ENCODE assay signal across 10 mouse cellular contexts in genomic region chr3:138463137-138463536, GRCm38 (mm10). TPM values are rescaled to one million over a fixed set of nuclear protein-coding genes. Genes with fewer than 3 reads are reported as not detected.
DNase-seq lines count a peak whose midpoint lies in the region; ATAC-seq and TF ChIP-seq lines count a peak whose summit lies in the region.
"Had no signal": no experiment of that assay in that cellular context is flagged by ENCODE, and none has a peak within 500 bp of the region (broad histone marks: within the 10 kb centered on the region; RNA-seq: fewer than 3 reads in every experiment).

No protein-coding gene starts in this region.

- no peak overlapping the region for H3K4me3 ChIP-seq in hindbrain, embryonic 10.5 days
- no peak overlapping the region for H3K4me3 ChIP-seq in hindbrain, embryonic 13.5 days
- no peak overlapping the region for H3K4me3 ChIP-seq in limb, embryonic 14.5 days (replicated peaks; ENCODE audit: low read length)
- H3K4me3 ChIP-seq: embryonic facial prominence, embryonic 12.5 days; myocyte had no signal

- peak; percentile 42 for DNase-seq in hindbrain, embryonic 10.5 days (ENCODE audit: low spot score)
- peak; percentile 82 for DNase-seq in NIH3T3 (ENCODE audit: low read depth)
- DNase-seq in limb, embryonic 14.5 days (ENCODE audit: low spot score), result peak; percentile 57
- DNase-seq in neural tube, embryonic 10.5 days (ENCODE audit: extremely low spot score, low spot score), result peak; percentile 46
- no peak for DNase-seq in gastrocnemius, postnatal 14 days
- no peak for DNase-seq in adrenal gland, postnatal 25 days

- 84% methylated on average over 2 of the region's 2 CpGs for WGBS in hindbrain, embryonic 10.5 days
- 90% methylated on average over 2 of the region's 2 CpGs for WGBS in hindbrain, embryonic 13.5 days
- 63% methylated on average over 2 of the region's 2 CpGs for WGBS in limb, embryonic 14.5 days

- no peak overlapping the region for H3K27ac ChIP-seq in hindbrain, embryonic 10.5 days
- no peak overlapping the region for H3K27ac ChIP-seq in hindbrain, embryonic 13.5 days
- no peak overlapping the region for H3K27ac ChIP-seq in limb, embryonic 14.5 days (replicated peaks; ENCODE audit: low read depth, low read length)
- H3K27ac ChIP-seq: embryonic facial prominence, embryonic 12.5 days had no signal

- peaks cover 96% of the 10 kb centered on the region for H3K36me3 ChIP-seq in hindbrain, embryonic 10.5 days
- H3K36me3 ChIP-seq in hindbrain, embryonic 13.5 days, result peaks cover 78% of the 10 kb centered on the region
- H3K36me3 ChIP-seq in limb, embryonic 14.5 days (ENCODE audit: control insufficient read depth, insufficient read depth, low read length), result peaks cover 78% of the 10 kb centered on the region

- no peaks in the 10 kb centered on the region for H3K9me3 ChIP-seq in hindbrain, embryonic 10.5 days
- no peaks in the 10 kb centered on the region for H3K9me3 ChIP-seq in hindbrain, embryonic 13.5 days
- H3K9me3 ChIP-seq in limb, embryonic 14.5 days (ENCODE audit: control insufficient read depth, low read length), result no peaks in the 10 kb centered on the region
- H3K9me3 ChIP-seq: embryonic facial prominence, embryonic 12.5 days had no signal

- intact Hi-C loops in gastrocnemius, postnatal 14 days (cut with DNase I; ENCODE audit: low total_unique reads), result no loop called here

- no peak for TF ChIP-seq POLR2A in limb, embryonic 14.5 days (IDR thresholded peaks at IDR 0.05; ENCODE audit: borderline replicate concordance, extremely low read depth, insufficient read depth, insufficient read length)

- H3K9ac ChIP-seq in hindbrain, embryonic 13.5 days, result no peak overlapping the region
- H3K9ac ChIP-seq in limb, embryonic 14.5 days (ENCODE audit: low read depth, low read length, severe bottlenecking), result no peak overlapping the region
- H3K9ac ChIP-seq: embryonic facial prominence, embryonic 12.5 days had no signal

- no peaks in the 10 kb centered on the region for H3K27me3 ChIP-seq in hindbrain, embryonic 10.5 days (ENCODE audit: insufficient read depth, poor library complexity, severe bottlenecking)
- H3K27me3 ChIP-seq in hindbrain, embryonic 13.5 days, result no peaks in the 10 kb centered on the region
- no peaks in the 10 kb centered on the region for H3K27me3 ChIP-seq in limb, embryonic 14.5 days (ENCODE audit: control insufficient read depth, insufficient read depth, low read length)
- H3K27me3 ChIP-seq: embryonic facial prominence, embryonic 12.5 days had no signal

- H3K4me2 ChIP-seq in hindbrain, embryonic 13.5 days, result no peak overlapping the region
- no peak overlapping the region for H3K4me2 ChIP-seq in limb, embryonic 14.5 days (replicated peaks; ENCODE audit: low read depth, low read length, severe bottlenecking)
- H3K4me2 ChIP-seq: embryonic facial prominence, embryonic 12.5 days had no signal

- no peak for ATAC-seq in hindbrain, embryonic 13.5 days (ENCODE audit: low FRiP score)
- ATAC-seq in granulocyte monocyte progenitor cell, adult 5-6 weeks (replicated peaks; ENCODE audit: poor library complexity, severe bottlenecking), result peak; percentile 47; the same call in 1 of the 2 replicates
- ATAC-seq in limb, embryonic 14.5 days (ENCODE audit: low FRiP score, low read depth), result no peak

- no peaks in the 10 kb centered on the region for H3K4me1 ChIP-seq in hindbrain, embryonic 10.5 days (replicated peaks)
- no peaks in the 10 kb centered on the region for H3K4me1 ChIP-seq in hindbrain, embryonic 13.5 days (replicated peaks)
- H3K4me1 ChIP-seq in limb, embryonic 14.5 days (ENCODE audit: control insufficient read depth, insufficient read depth, low read length), result no peaks in the 10 kb centered on the region
- H3K4me1 ChIP-seq: embryonic facial prominence, embryonic 12.5 days had no signal

RNA-seq across cellular contexts. Expression of gene Adh5, which starts 20.2 kb away (rescaled TPM):
- 255 and 261 TPM in 2 replicates for polyA plus RNA-seq in hindbrain, embryonic 10.5 days (2016; fragmentation: Nextera tagmentation; extraction: Ambion mirVana)
- polyA plus RNA-seq in hindbrain, embryonic 13.5 days (2015; fragmentation: Nextera tagmentation; extraction: Ambion mirVana), result 230 TPM in 2 replicates
- 108 and 128 TPM in 2 replicates for total RNA-seq in granulocyte monocyte progenitor cell, adult 5-6 weeks (2014; fragmentation: Nextera tagmentation)
- 131 and 164 TPM in 2 replicates for total RNA-seq in granulocyte monocyte progenitor cell, adult 5-6 weeks (2017)
- 86.4 and 104 TPM in 2 replicates for polyA plus RNA-seq in limb, embryonic 14.5 days (2012; rRNA removed)
- 171 and 193 TPM in 2 replicates for polyA plus RNA-seq in limb, embryonic 14.5 days (2014; fragmentation: Nextera tagmentation; extraction: Ambion mirVana)
- total RNA-seq in gastrocnemius, postnatal 14 days (2021), result 10 to 100 TPM; 65.5 to 69.2 TPM
- total RNA-seq in adrenal gland, postnatal 25 days (2021), result 164 and 196 TPM in 2 replicates

RNA-seq across cellular contexts. Expression of gene Metap1, which starts 26.2 kb away (rescaled TPM):
- polyA plus RNA-seq in hindbrain, embryonic 10.5 days (2016; fragmentation: Nextera tagmentation; extraction: Ambion mirVana), result 51.3 and 53.8 TPM in 2 replicates
- polyA plus RNA-seq in hindbrain, embryonic 13.5 days (2015; fragmentation: Nextera tagmentation; extraction: Ambion mirVana), result 47.7 and 49.9 TPM in 2 replicates
- 38.7 and 45.3 TPM in 2 replicates for total RNA-seq in granulocyte monocyte progenitor cell, adult 5-6 weeks (2014; fragmentation: Nextera tagmentation)
- total RNA-seq in granulocyte monocyte progenitor cell, adult 5-6 weeks (2017), result 45.5 and 54.0 TPM in 2 replicates
- polyA plus RNA-seq in limb, embryonic 14.5 days (2012; rRNA removed), result 49.0 and 51.5 TPM in 2 replicates
- polyA plus RNA-seq in limb, embryonic 14.5 days (2014; fragmentation: Nextera tagmentation; extraction: Ambion mirVana), result 45.3 and 45.5 TPM in 2 replicates
- total RNA-seq in gastrocnemius, postnatal 14 days (2021), result 10 to 100 TPM; 43.5 to 44.8 TPM
- total RNA-seq in adrenal gland, postnatal 25 days (2021), result 61.0 and 63.3 TPM in 2 replicates

RNA-seq across cellular contexts. Expression of gene Adh4, which starts 47.9 kb away (rescaled TPM):
- not detected in 2 replicates for polyA plus RNA-seq in hindbrain, embryonic 10.5 days (2016; fragmentation: Nextera tagmentation; extraction: Ambion mirVana)
- polyA plus RNA-seq in hindbrain, embryonic 13.5 days (2015; fragmentation: Nextera tagmentation; extraction: Ambion mirVana), result not detected in 2 replicates
- not detected in 2 replicates for total RNA-seq in granulocyte monocyte progenitor cell, adult 5-6 weeks (2014; fragmentation: Nextera tagmentation)
- total RNA-seq in granulocyte monocyte progenitor cell, adult 5-6 weeks (2017), result not detected in 2 replicates
- polyA plus RNA-seq in limb, embryonic 14.5 days (2012; rRNA removed), result not detected in 2 replicates
- polyA plus RNA-seq in limb, embryonic 14.5 days (2014; fragmentation: Nextera tagmentation; extraction: Ambion mirVana), result not detected in 2 replicates
- total RNA-seq in gastrocnemius, postnatal 14 days (2021), result not detected
- total RNA-seq in adrenal gland, postnatal 25 days (2021), result 0.43 and 1.7 TPM in 2 replicates
- polyA plus RNA-seq: embryonic facial prominence, embryonic 12.5 days; myocyte had no signal

Comparison
In these comparisons a context has a peak if more than half of its experiments do, and no peak if none do; other contexts are left out.
1. DNase-seq: peak in hindbrain, embryonic 10.5 days (single experiment), NIH3T3 (single experiment), limb, embryonic 14.5 days (single experiment) and neural tube, embryonic 10.5 days (single experiment); none in gastrocnemius, postnatal 14 days (single experiment) and adrenal gland, postnatal 25 days (single experiment).